8 mouse cellular contexts compared by ENCODE assay signal in the genomic region with DNA sequence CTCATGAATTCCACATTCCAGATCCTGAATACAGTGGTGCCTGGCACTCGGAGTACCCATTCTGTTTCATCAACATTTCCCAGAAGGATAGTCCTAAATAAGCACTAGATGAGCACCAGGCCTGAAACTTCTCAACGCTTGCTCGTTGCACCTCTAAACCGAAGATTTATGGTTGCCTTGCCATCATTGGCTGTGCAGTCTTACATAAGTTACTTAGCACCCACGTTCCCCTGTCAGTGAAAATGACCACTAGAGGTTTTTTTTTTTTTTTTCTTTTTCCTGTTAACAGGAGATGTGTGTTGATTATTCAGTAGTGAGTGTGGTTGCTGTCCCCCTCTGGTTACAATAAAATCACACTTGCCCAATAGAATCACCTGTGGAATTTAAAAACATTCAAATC. TPM values are rescaled to one million over a fixed set of nuclear protein-coding genes. Genes with fewer than 3 reads are reported as not detected.
DNase-seq lines count a peak whose midpoint lies in the region; ATAC-seq and TF ChIP-seq lines count a peak whose summit lies in the region.

No protein-coding gene starts in this region.

- no peak for TF ChIP-seq POLR2A in CH12.LX (IDR thresholded peaks at IDR 0.05; ENCODE audit: low read depth, low read length)

- no peak for TF ChIP-seq EP300 in CH12.LX (IDR thresholded peaks at IDR 0.05; ENCODE audit: low read length)

- no peak for TF ChIP-seq CTCF in CH12.LX (conservative IDR thresholded peaks at IDR 0.05 in 1 of 2, IDR thresholded peaks at IDR 0.05 in 1 of 2; ENCODE audit: low read depth in 2 of 2, low read length in 2 of 2)
- TF ChIP-seq CTCF in forebrain, postnatal 0 days (IDR thresholded peaks at IDR 0.05; ENCODE audit: low read depth): no peak

- H3K4me2 ChIP-seq in forebrain, embryonic 12.5 days: peak overlapping the region; percentile 75; the same call in 1 of the 2 replicates
- no peak overlapping the region for H3K4me2 ChIP-seq in forebrain, embryonic 11.5 days (ENCODE audit: low read depth, low read length, severe bottlenecking)
- peak overlapping the region; percentile 53; the same call in 1 of the 2 replicates for H3K4me2 ChIP-seq in CH12.LX (ENCODE audit: insufficient read depth, low read depth, poor library complexity, severe bottlenecking)
- peak overlapping the region; percentile 88; the same call in 1 of the 2 replicates for H3K4me2 ChIP-seq in forebrain, postnatal 0 days (ENCODE audit: low read depth)
- H3K4me2 ChIP-seq in liver, embryonic 12.5 days: peak overlapping the region; percentile 92

- in situ Hi-C loops in CH12.LX (cut with MboI; ENCODE audit: low pct_ligation_motif_present, low pct_unique_long_range_greater_than_20kb, low sequenced_read_pairs): no loop called here

- DNase-seq in forebrain, embryonic 11.5 days (ENCODE audit: low spot score): no peak
- DNase-seq in CH12.LX (ENCODE audit: extremely low read depth): peak; percentile 10
- peak; percentile 10 for DNase-seq in forebrain, postnatal 0 days
- DNase-seq in yolk sac, embryonic 10.5 days (ENCODE audit: low spot score): peak; percentile 16
- DNase-seq in left cerebral cortex, adult 18-20 months (ENCODE audit: low spot score in 2 of 2): no peak
- DNase-seq in urinary bladder, adult 2 months (ENCODE audit: low spot score): no peak

- H3K4me3 ChIP-seq in forebrain, embryonic 12.5 days (replicated peaks): no peak overlapping the region
- H3K4me3 ChIP-seq in forebrain, embryonic 11.5 days (ENCODE audit: low read depth, low read length): no peak overlapping the region
- H3K4me3 ChIP-seq in CH12.LX (replicated peaks in 1 of 3; ENCODE audit: low read depth in 2 of 3, low read length in 2 of 3, poor library complexity in 1 of 3): peak overlapping the region in 2 of 3 experiments; percentile 49 to 76
- peak overlapping the region; percentile 53; the same call in 1 of the 2 replicates for H3K4me3 ChIP-seq in forebrain, postnatal 0 days (ENCODE audit: low read depth, low read length)
- no peak overlapping the region for H3K4me3 ChIP-seq in liver, embryonic 12.5 days

- TF ChIP-seq RAD21 in CH12.LX (IDR thresholded peaks at IDR 0.05; ENCODE audit: low read depth, low read length): no peak

- H3K9me3 ChIP-seq in forebrain, embryonic 12.5 days: no peaks in the 10 kb centered on the region
- no peaks in the 10 kb centered on the region for H3K9me3 ChIP-seq in forebrain, embryonic 11.5 days (ENCODE audit: control insufficient read depth, low read length)
- H3K9me3 ChIP-seq in CH12.LX (replicated peaks; ENCODE audit: low read length): no peaks in the 10 kb centered on the region
- H3K9me3 ChIP-seq in forebrain, postnatal 0 days (ENCODE audit: low read length): no peaks in the 10 kb centered on the region
- H3K9me3 ChIP-seq in liver, embryonic 12.5 days (replicated peaks): no peaks in the 10 kb centered on the region

- H3K27me3 ChIP-seq in forebrain, embryonic 12.5 days: no peaks in the 10 kb centered on the region
- H3K27me3 ChIP-seq in forebrain, embryonic 11.5 days (ENCODE audit: control insufficient read depth, insufficient read depth, low read length): no peaks in the 10 kb centered on the region
- H3K27me3 ChIP-seq in CH12.LX (replicated peaks): no peaks in the 10 kb centered on the region
- no peaks in the 10 kb centered on the region for H3K27me3 ChIP-seq in forebrain, postnatal 0 days (ENCODE audit: insufficient read depth, low read length)
- no peaks in the 10 kb centered on the region for H3K27me3 ChIP-seq in liver, embryonic 12.5 days (replicated peaks)

- WGBS in forebrain, embryonic 12.5 days: 58% methylated on average over 5 of the region's 5 CpGs
- WGBS in forebrain, embryonic 11.5 days: 57% methylated on average over 5 of the region's 5 CpGs
- 56% methylated on average over 5 of the region's 5 CpGs for WGBS in forebrain, postnatal 0 days
- WGBS in liver, embryonic 12.5 days (ENCODE audit: insufficient replicate concordance): 71% methylated on average over 5 of the region's 5 CpGs

- H3K9ac ChIP-seq in forebrain, embryonic 12.5 days: no peak overlapping the region
- H3K9ac ChIP-seq in forebrain, embryonic 11.5 days (ENCODE audit: low read length): no peak overlapping the region
- H3K9ac ChIP-seq in CH12.LX (ENCODE audit: insufficient read depth, low read depth): no peak overlapping the region
- H3K9ac ChIP-seq in forebrain, postnatal 0 days: no peak overlapping the region
- no peak overlapping the region for H3K9ac ChIP-seq in liver, embryonic 12.5 days

- peaks cover 21% of the 10 kb centered on the region for H3K4me1 ChIP-seq in forebrain, embryonic 12.5 days
- H3K4me1 ChIP-seq in forebrain, embryonic 11.5 days (replicated peaks; ENCODE audit: control insufficient read depth, insufficient read depth, low read length): peaks cover 4% of the 10 kb centered on the region; the same call in 1 of the 2 replicates
- H3K4me1 ChIP-seq in CH12.LX (ENCODE audit: control insufficient read depth in 1 of 2, insufficient read depth in 2 of 2): peaks cover 5 to 18% of the 10 kb centered on the region in 2 experiments; a peak in 3 of 4 replicates
- H3K4me1 ChIP-seq in forebrain, postnatal 0 days (ENCODE audit: insufficient read depth): peaks cover 3% of the 10 kb centered on the region; the same call in 1 of the 2 replicates
- H3K4me1 ChIP-seq in liver, embryonic 12.5 days: peaks cover 17% of the 10 kb centered on the region

- H3K27ac ChIP-seq in forebrain, embryonic 12.5 days: no peak overlapping the region
- H3K27ac ChIP-seq in forebrain, embryonic 11.5 days (ENCODE audit: low read depth, low read length): no peak overlapping the region
- H3K27ac ChIP-seq in CH12.LX (ENCODE audit: insufficient read depth, low read depth): no peak overlapping the region
- H3K27ac ChIP-seq in forebrain, postnatal 0 days (ENCODE audit: low read depth, low read length): peak overlapping the region; percentile 97; the same call in 1 of the 2 replicates
- H3K27ac ChIP-seq in liver, embryonic 12.5 days: no peak overlapping the region

- ATAC-seq in forebrain, embryonic 12.5 days (ENCODE audit: low FRiP score): no peak
- no peak for ATAC-seq in forebrain, embryonic 11.5 days (replicated peaks; ENCODE audit: low FRiP score)
- ATAC-seq in forebrain, postnatal 0 days: no peak
- ATAC-seq in liver, embryonic 12.5 days: no peak

- no peaks in the 10 kb centered on the region for H3K79me2 ChIP-seq in CH12.LX (replicated peaks; ENCODE audit: control insufficient read depth, extremely low read depth, insufficient read depth, poor library complexity, severe bottlenecking)

- H3K36me3 ChIP-seq in forebrain, embryonic 12.5 days (replicated peaks): no peaks in the 10 kb centered on the region
- H3K36me3 ChIP-seq in forebrain, embryonic 11.5 days (ENCODE audit: control insufficient read depth, insufficient read depth, low read length): no peaks in the 10 kb centered on the region
- H3K36me3 ChIP-seq in CH12.LX (replicated peaks in 1 of 2; ENCODE audit: control insufficient read depth in 1 of 2, insufficient read depth in 1 of 2, low read length in 1 of 2): no peaks in the 10 kb centered on the region
- no peaks in the 10 kb centered on the region for H3K36me3 ChIP-seq in forebrain, postnatal 0 days (ENCODE audit: insufficient read depth)
- no peaks in the 10 kb centered on the region for H3K36me3 ChIP-seq in liver, embryonic 12.5 days

- dilution Hi-C loops in CH12.LX (cut with MboI; ENCODE audit: extremely low pct_ligation_motif_present, extremely low pct_unique_long_range_greater_than_20kb, low sequenced_read_pairs): no loop called here

TF ChIP-seq in CH12.LX, 34 proteins besides CTCF, POLR2A, EP300 and RAD21:
- TF ChIP-seq ETS1 (conservative IDR thresholded peaks at IDR 0.05; ENCODE audit: low read depth, low read length): no peak
- peak; percentile 81 for TF ChIP-seq ZNF384 (IDR thresholded peaks at IDR 0.05; ENCODE audit: low read depth, low read length)

RNA-seq across cellular contexts. Expression of a gene that starts 0.4 kb away (rescaled TPM):
- polyA plus RNA-seq in forebrain, embryonic 12.5 days (2016; fragmentation: Nextera tagmentation; extraction: Ambion mirVana): 8.0 and 8.4 TPM in 2 replicates
- 8.2 and 8.7 TPM in 2 replicates for polyA plus RNA-seq in forebrain, embryonic 11.5 days (2014; fragmentation: Nextera tagmentation; extraction: Ambion mirVana)
- total RNA-seq in CH12.LX (2012; rRNA removed): 0.42 and 0.51 TPM in 2 replicates
- total RNA-seq in CH12.LX (2014; rRNA removed): 1.6 and 1.8 TPM in 2 replicates
- polyA plus RNA-seq in CH12.LX (2012; ENCODE audit: insufficient read length, low read depth): 1.2 and 1.4 TPM in 2 replicates
- 10.3 and 12.4 TPM in 2 replicates for total RNA-seq in forebrain, postnatal 0 days (2014; rRNA removed)
- 8.0 and 9.6 TPM in 2 replicates for polyA plus RNA-seq in forebrain, postnatal 0 days (2015; fragmentation: Nextera tagmentation; extraction: Ambion mirVana)
- 3.1 and 3.4 TPM in 2 replicates for polyA plus RNA-seq in liver, embryonic 12.5 days (2016; fragmentation: Nextera tagmentation; extraction: Ambion mirVana)
- total RNA-seq in left cerebral cortex, adult 18-20 months (2021): 10 to 100 TPM; 11.4 to 12.6 TPM
- 4.2 and 4.9 TPM in 2 replicates for polyA plus RNA-seq in urinary bladder, adult 2 months (2012; rRNA removed)

RNA-seq across cellular contexts. Expression of a gene that starts 1.2 kb away (rescaled TPM):
- 1.6 and 2.4 TPM in 2 replicates for polyA plus RNA-seq in forebrain, embryonic 12.5 days (2016; fragmentation: Nextera tagmentation; extraction: Ambion mirVana)
- 1.4 and 1.9 TPM in 2 replicates for polyA plus RNA-seq in forebrain, embryonic 11.5 days (2014; fragmentation: Nextera tagmentation; extraction: Ambion mirVana)
- 0.25 and 0.34 TPM in 2 replicates for total RNA-seq in CH12.LX (2012; rRNA removed)
- 0.63 TPM in 1 of 2 replicates, not detected in the other for total RNA-seq in CH12.LX (2014; rRNA removed)
- 0.27 TPM in 1 of 2 replicates, not detected in the other for polyA plus RNA-seq in CH12.LX (2012; ENCODE audit: insufficient read length, low read depth)
- 1.1 and 2.9 TPM in 2 replicates for total RNA-seq in forebrain, postnatal 0 days (2014; rRNA removed)
- 1.4 and 2.4 TPM in 2 replicates for polyA plus RNA-seq in forebrain, postnatal 0 days (2015; fragmentation: Nextera tagmentation; extraction: Ambion mirVana)
- 0.31 and 0.87 TPM in 2 replicates for polyA plus RNA-seq in liver, embryonic 12.5 days (2016; fragmentation: Nextera tagmentation; extraction: Ambion mirVana)
- 1 to 10 TPM; 1.6 to 2.5 TPM for total RNA-seq in left cerebral cortex, adult 18-20 months (2021)
- 1.4 TPM in 2 replicates for polyA plus RNA-seq in urinary bladder, adult 2 months (2012; rRNA removed)

Comparison
In these comparisons a context has a peak if more than half of its experiments do, and no peak if none do; other contexts are left out.
1. H3K4me3 ChIP-seq: peak in CH12.LX (2 of 3) and forebrain, postnatal 0 days (single experiment); none in forebrain, embryonic 12.5 days (single experiment), forebrain, embryonic 11.5 days (single experiment) and liver, embryonic 12.5 days (single experiment).
2. DNase-seq: peak in CH12.LX (single experiment), forebrain, postnatal 0 days (single experiment) and yolk sac, embryonic 10.5 days (single experiment); none in forebrain, embryonic 11.5 days (single experiment), left cerebral cortex, adult 18-20 months (0 of 2) and urinary bladder, adult 2 months (single experiment).